Mouse (Mus musculus) naive thymus-derived CD4-positive, alpha-beta T cell, adult 2 months (primary cell): ENCODE data around the gene 1810024B03Rik.

ENCODE experiments used
- DNase-seq: peaks from one replicate; pipeline ENCODE4 v3.0.0-alpha.2; 2011; ENCODE audit warnings: low read depth

1810024B03Rik gene

DNA sequence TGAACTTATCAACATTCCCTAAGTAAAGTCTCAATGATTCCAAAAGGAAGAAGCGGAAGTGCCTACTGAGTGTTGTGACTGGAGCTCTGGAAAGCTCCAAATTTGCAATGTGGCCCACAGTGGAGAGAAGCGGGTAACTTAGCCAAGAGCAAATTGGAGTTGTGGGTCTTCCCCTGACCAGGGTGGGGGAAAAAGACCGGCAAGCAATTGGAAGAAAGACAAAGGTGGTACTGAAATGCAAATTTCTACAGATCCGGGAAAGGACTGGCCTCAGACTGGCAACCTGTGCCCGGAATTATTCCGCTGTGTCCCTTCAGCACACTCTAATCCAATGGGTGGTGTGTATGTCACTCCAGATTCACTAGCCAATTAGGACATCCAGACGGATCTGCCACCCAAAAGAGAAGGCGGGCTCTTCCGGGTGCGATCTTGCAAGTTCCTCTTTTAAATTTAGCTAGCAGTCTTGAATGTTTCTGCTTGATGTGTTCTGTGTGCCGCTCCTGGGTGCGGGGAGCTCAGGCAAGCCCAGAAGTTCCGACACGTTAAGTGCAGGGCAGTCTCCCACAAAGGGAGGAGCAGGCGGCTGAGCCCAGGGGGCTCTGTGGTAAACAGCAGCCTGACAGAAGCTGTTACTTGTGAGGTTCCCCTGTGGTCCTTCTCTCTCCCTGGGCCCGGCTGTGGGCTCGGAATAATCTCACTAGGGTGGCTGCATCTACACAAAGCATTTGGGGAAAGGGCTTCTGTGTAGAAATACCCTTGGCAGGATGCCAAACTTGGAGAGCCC, 25.3 kb downstream of the 1810024B03Rik start:
- DNase-seq, result peak; percentile 87

DNA sequence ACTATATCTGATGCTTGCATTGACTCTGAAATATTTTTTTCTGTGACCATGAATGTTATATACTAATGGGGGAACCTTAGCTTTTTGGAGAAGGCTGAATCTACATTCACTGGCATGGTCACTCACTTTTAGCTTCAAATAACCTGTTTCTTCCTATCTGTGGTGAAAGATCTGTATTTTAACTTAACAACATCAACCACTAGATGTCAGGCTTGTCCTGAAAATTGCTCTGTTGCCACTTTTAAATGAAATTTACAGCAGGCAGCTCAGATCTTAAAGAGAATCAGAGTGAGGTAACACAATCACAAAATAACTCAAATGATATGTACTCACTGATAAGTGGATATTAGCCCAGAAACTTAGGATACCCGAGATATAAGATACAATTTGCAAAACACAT, 41.8 kb downstream of the 1810024B03Rik start:
- peak; percentile 76 for DNase-seq

DNA sequence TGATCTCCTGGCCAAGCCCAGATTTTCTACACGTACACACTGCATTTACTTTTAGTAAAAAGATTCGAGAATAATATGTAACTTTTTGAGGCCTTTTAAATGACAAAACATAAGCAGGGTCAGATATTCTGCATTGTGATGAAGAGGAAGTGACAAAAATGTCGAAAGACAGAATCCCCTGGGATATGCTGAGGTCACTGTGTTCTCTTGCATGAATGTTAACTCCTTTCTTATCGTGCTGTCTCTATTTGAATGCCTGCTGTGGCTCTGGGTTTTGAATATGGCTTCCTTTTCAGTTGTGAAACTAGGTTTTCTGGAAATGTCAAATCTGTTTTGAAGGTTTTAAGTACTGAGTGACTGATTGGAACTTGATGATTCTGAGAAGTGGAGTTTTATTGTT, 42.4 kb downstream of the 1810024B03Rik start:
- no peak for DNase-seq

DNA sequence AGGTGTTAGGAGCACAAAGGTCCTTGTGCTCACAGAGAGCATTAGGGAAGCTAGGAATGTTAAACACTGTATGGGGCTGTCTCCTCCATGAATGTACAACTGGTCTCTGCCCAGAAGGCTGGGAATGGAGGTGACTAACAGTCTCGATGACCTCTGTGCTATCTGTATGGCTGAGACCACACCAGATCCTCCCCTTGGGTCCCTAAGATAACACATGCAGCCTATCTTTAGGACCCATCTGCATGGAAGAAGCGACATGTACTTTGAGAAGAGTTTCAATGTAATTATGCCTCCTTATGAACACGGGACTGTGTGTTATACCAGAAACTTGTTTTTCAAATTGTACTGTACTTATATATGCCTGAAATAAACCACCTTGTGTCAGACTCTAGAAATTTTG, 62.4 kb downstream of the 1810024B03Rik start:
- no peak for DNase-seq

DNA sequence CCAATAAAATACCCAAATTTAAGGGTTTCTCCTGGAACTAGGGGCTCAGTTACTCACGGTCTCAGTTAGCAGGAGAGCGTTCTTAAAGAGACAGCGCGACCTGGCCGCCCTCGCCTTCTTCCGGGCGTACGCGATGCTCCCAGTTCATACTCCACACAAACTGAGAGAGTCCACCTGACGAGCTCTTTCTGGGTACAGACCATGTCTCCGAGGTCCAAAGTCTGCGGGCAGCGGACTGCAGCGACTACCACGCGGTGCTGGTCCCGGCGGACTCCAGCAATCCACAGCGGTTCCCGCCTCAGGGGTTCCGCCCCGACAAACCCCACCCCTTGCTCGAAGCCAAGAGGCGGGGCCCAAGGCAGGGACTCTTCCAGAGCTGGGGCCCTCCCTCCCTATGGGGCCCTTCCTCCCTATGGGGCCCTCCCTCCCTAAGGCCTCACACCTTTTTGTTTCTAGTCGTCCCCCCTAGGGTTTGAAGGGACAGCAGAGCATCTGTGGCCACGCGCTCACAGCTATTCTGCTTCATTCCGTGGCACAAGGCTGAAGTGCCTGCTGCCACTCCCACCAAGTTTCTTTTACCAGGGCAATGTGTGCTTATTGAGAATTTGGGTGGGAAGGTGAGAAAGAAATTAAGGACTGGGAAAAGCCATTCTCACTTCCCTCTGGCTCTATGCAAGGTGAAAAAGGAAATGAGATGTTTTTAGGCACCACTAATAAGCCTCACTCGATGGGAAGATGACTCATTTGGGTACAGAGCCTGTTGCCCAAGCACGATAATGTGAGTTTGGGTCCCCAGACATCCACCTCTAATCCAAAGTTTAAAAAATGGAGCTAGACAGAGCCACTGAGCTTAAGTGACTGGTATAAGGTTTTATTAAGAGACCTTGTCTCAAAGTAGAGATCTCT, 64.7 kb downstream of the 1810024B03Rik start, which contains the start of gene Itpripl1:
Gene Itpripl1 (minus strand): TSS at position 285 of the 906 bp plus-strand sequence.
- DNase-seq, result peak; percentile 76

DNA sequence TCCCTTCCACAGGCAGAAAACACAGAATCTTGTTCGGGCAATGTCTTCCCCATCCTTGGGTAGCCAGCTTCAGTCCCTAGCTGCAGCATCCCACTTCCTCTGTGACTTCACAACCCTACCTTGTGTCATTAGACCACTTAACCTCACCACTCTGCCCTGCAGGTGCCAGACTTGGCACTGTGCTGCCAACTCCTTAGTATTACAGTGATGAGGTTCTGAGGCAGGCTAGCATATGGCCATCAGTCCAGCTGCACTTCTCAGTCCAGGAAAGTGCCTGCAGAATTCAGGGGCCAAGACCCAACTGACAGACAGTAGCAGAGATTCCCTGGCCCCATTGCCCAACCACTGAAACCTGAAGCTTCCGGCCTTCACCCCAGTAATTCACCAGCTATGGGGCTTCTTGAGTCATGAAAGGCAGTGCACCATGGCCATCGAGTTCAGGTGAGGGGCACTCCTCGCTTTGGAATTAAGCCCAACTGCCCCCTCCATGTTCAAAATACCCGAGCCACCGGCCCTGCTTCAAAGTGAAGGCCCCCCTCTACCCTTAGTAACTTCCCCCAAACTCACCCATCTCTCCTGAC, 65.4 kb downstream of the 1810024B03Rik start:
- DNase-seq, result peak; percentile 37

DNA sequence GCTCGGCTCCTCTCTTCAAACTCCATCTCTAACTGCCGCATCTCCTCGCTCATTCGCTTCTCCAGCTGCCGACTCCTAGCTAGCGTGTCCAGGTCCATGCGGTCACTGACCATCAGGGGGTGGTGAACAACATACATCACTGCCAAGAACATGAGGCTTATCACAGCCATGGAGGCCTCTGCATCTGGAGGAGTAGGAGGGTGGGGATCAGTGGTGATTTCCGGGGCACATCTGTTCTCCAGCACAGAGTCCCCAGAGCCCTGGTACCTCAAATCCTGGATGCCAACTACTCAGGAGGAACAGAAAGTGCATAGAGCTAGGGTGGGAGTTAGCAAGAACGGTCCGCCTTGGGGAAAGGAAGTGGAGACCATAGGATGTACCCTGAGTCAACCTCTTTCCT, 66.0 kb downstream of the 1810024B03Rik start:
- no peak for DNase-seq

DNA sequence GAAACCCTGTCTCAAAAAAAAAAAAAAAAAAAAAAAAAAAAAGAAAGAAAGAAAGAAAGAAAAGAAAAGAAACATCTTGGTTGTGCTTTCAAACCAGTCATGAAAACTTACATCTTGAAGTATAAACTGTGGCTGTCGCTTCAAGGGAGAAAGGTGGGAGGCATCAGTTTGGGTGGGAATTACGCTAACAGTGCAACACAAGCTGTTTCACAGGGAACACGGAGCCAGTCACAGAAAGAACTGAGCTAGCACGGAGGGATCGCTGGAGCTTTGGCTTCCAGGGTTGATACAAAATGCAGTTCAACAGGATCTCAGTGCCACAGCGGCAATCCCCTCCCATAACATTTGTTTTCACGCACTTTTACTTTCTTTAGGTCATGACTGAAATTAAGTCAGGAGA, 68.1 kb downstream of the 1810024B03Rik start:
- DNase-seq, result no peak

DNA sequence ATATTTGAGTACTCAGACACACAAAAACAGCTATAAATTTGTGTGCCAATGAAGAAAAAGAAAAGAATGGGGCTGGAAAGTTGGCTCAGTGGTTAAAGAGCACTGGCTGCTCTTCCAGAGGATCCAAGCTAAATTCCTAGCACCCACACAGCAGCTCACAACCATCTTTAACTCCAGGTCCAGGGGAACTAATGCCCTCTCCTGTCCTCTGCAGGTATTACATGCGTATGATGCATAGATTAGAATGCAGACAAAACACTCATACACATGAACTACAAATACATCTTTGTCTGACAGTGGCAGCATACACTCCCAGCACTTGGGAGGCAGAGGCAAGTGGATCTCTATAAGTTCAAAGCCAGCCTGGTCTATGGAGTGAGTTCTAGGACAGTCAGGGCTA, 68.5 kb downstream of the 1810024B03Rik start:
- peak; percentile 47 for DNase-seq

DNA sequence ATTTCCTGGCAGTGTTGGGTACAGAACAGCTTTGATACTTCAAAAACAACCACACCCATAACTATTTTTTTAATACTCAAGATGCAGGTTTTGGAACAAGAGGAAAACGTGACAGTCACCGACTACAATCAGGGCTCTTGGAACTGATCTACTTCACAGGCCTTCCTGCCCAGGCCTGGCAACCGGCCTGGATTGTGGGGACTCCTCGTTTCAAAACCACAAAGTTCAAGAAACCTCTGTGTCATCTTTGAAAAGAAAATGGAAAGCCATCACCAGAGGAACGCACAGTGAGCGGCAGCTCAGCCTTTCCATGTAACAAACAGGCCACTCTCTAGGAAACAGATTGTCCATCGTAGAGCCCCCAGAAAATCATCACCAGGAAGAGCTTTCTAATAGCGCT, 69.0 kb downstream of the 1810024B03Rik start:
- DNase-seq, result no peak

DNA sequence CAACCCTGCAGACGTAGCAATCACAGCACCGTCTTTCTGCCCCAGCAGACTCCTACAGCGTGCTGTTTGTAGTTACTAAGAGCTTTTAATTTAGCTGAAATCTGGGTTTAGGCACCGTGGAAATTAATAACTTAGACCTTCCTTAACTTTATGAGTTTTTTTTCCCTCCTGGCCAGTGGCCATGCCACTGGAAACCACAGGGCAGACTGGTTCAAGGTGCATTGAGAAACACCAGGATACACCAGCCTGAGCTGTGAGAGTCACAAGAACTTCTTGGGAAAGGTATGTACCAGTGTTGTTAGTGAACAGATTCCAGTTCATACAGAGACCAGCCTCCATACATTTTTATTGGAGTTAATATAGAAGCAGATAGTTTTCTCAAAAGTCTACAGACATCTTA, 69.6 kb downstream of the 1810024B03Rik start:
- no peak for DNase-seq

DNA sequence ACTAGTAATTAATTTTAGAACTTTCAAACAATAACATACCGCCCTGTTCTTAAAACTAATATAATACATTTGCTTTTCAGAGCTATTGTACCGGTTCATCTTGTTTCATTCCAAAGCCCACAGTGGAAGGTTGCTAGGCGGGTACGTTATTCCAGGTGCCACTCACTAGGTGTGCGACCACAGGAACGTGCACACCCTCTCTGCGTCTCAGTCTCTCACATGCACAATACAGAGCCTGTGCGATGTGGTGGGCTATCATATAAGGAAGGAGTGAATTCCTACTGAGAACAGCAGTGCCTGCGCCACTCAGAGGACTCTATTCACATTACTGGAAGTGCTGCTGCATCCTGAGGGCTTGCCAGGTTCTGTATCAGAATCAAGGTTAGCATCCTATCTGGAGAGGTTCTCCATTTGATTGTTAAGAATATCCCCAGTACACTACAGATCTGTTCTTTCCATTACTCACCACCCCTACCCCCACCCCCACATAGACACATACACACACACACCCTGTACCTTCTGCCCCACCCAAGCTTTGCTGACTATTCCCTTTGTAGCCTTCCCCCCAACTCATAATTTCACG, 70.2 kb downstream of the 1810024B03Rik start:
- DNase-seq, result no peak

DNA sequence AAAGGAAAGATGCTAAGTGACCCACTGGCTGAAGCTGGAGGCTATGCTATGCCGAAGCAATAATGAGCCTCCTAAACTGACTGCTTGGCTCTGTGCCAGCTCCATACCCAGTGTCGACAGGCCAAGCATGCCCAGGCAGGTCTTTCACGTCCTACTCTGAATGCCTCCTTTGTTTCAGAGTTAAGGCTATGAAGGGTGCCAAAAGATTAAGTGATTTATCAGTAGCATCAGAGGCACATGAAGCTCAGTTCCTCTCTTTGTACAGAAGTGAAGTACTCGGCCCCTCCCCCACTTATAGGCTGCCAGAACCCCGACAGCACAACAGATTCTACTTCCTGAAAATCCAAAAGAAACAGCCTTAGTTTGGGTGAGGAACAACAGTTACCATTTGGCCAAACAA, 71.1 kb downstream of the 1810024B03Rik start:
- peak; percentile 42 for DNase-seq
